ENCODE assay signal across 8 mouse cellular contexts in genomic region chr15:31601279-31601645, GRCm38 (mm10). TPM values are rescaled to one million over a fixed set of nuclear protein-coding genes. Genes with fewer than 3 reads are reported as not detected.
DNase-seq lines count a peak whose midpoint lies in the region; ATAC-seq and TF ChIP-seq lines count a peak whose summit lies in the region.

No protein-coding gene starts in this region.

- H3K4me3 ChIP-seq in left cerebral cortex, adult 2 months: peak overlapping the region; percentile 62
- H3K4me3 ChIP-seq in embryonic facial prominence, embryonic 12.5 days: peak overlapping the region; percentile 93
- peak overlapping the region; percentile 95 for H3K4me3 ChIP-seq in limb, embryonic 10.5 days
- H3K4me3 ChIP-seq in neural tube, embryonic 14.5 days (ENCODE audit: low read depth, low read length): peak overlapping the region; percentile 88

- peaks cover 11% of the 10 kb centered on the region for H3K36me3 ChIP-seq in embryonic facial prominence, embryonic 12.5 days
- H3K36me3 ChIP-seq in limb, embryonic 10.5 days: peaks cover 27% of the 10 kb centered on the region
- H3K36me3 ChIP-seq in neural tube, embryonic 14.5 days (ENCODE audit: control insufficient read depth, insufficient read depth, low read length): 0 out of 2 replicates have a peak, but pooled peaks cover 4% of the 10 kb centered on the region

- intact Hi-C loops in left cerebral cortex, adult 2 months (cut with DNase I): loop anchor here (5.0 kb wide), 2 partner anchors 641 to 1166 kb away; partner anchors contain the start of gene Sema5a
- intact Hi-C loops in left cerebral cortex, postnatal 25 days (cut with DNase I): no loop called here

- H3K27me3 ChIP-seq in embryonic facial prominence, embryonic 12.5 days: no peaks in the 10 kb centered on the region
- no peaks in the 10 kb centered on the region for H3K27me3 ChIP-seq in limb, embryonic 10.5 days (ENCODE audit: low read depth, poor library complexity, severe bottlenecking)
- no peaks in the 10 kb centered on the region for H3K27me3 ChIP-seq in neural tube, embryonic 14.5 days (ENCODE audit: control insufficient read depth, insufficient read depth, low read length)

- no peak for DNase-seq in left cerebral cortex, adult 2 months (ENCODE audit: extremely low spot score in 1 of 2, low spot score in 2 of 2)
- no peak for DNase-seq in left cerebral cortex, postnatal 25 days (ENCODE audit: low spot score in 2 of 2)
- no peak for DNase-seq in limb, embryonic 10.5 days (ENCODE audit: low spot score)
- DNase-seq in spleen, postnatal 14 days (ENCODE audit: low spot score in 2 of 2): no peak
- no peak for DNase-seq in spleen, adult 12 weeks (ENCODE audit: low spot score)
- no peak for DNase-seq in embryo, embryonic 10 days (ENCODE audit: low spot score)

- TF ChIP-seq CTCF in left cerebral cortex, adult 2 months (IDR thresholded peaks at IDR 0.05): no peak

- peak overlapping the region; percentile 97 for H3K9ac ChIP-seq in embryonic facial prominence, embryonic 12.5 days
- peak overlapping the region; percentile 86 for H3K9ac ChIP-seq in neural tube, embryonic 14.5 days (replicated peaks; ENCODE audit: low read depth, low read length)

- H3K4me1 ChIP-seq in embryonic facial prominence, embryonic 12.5 days: peaks cover 21% of the 10 kb centered on the region
- peaks cover 18% of the 10 kb centered on the region for H3K4me1 ChIP-seq in limb, embryonic 10.5 days
- H3K4me1 ChIP-seq in neural tube, embryonic 14.5 days (ENCODE audit: control insufficient read depth, insufficient read depth, low read length): peaks cover 26% of the 10 kb centered on the region

- no peaks in the 10 kb centered on the region for H3K9me3 ChIP-seq in embryonic facial prominence, embryonic 12.5 days
- no peaks in the 10 kb centered on the region for H3K9me3 ChIP-seq in limb, embryonic 10.5 days (replicated peaks)
- no peaks in the 10 kb centered on the region for H3K9me3 ChIP-seq in neural tube, embryonic 14.5 days (ENCODE audit: control insufficient read depth, low read length)

- WGBS in embryonic facial prominence, embryonic 12.5 days: under 1% methylated on average over 33 of the region's 33 CpGs
- WGBS in limb, embryonic 10.5 days: under 1% methylated on average over 33 of the region's 33 CpGs
- under 1% methylated on average over 33 of the region's 33 CpGs for WGBS in neural tube, embryonic 14.5 days

- peak; percentile 75 for ATAC-seq in embryonic facial prominence, embryonic 12.5 days (ENCODE audit: insufficient number of reproducible peaks, insufficient read depth, low FRiP score, low TSS enrichment)
- ATAC-seq in neural tube, embryonic 14.5 days (ENCODE audit: low read depth): peak; percentile 76

- H3K27ac ChIP-seq in left cerebral cortex, adult 2 months: peak overlapping the region; percentile 94
- peak overlapping the region; percentile 94 for H3K27ac ChIP-seq in embryonic facial prominence, embryonic 12.5 days
- H3K27ac ChIP-seq in limb, embryonic 10.5 days: peak overlapping the region; percentile 98
- H3K27ac ChIP-seq in neural tube, embryonic 14.5 days (ENCODE audit: low read depth, low read length): peak overlapping the region; percentile 94

- peak overlapping the region; percentile 95 for H3K4me2 ChIP-seq in embryonic facial prominence, embryonic 12.5 days (replicated peaks)
- peak overlapping the region; percentile 93 for H3K4me2 ChIP-seq in neural tube, embryonic 14.5 days (ENCODE audit: low read depth, low read length)

RNA-seq across cellular contexts. Expression of gene Cct5, which starts 0.3 kb away (rescaled TPM):
- total RNA-seq in left cerebral cortex, adult 2 months (2021): 100 to 1,000 TPM; 173 to 182 TPM
- 100 to 1,000 TPM; 183 to 197 TPM for total RNA-seq in left cerebral cortex, postnatal 25 days (2021)
- polyA plus RNA-seq in embryonic facial prominence, embryonic 12.5 days (2016; fragmentation: Nextera tagmentation; extraction: Ambion mirVana): 600 and 614 TPM in 2 replicates
- 754 and 870 TPM in 2 replicates for polyA plus RNA-seq in limb, embryonic 10.5 days (2016; fragmentation: Nextera tagmentation; extraction: Ambion mirVana)
- polyA plus RNA-seq in neural tube, embryonic 14.5 days (2014; fragmentation: Nextera tagmentation; extraction: Ambion mirVana): 498 and 536 TPM in 2 replicates

RNA-seq across cellular contexts. Expression of gene Fam173b, which starts 0.4 kb away (rescaled TPM):
- 10 to 100 TPM; 11.3 to 12.1 TPM for total RNA-seq in left cerebral cortex, adult 2 months (2021)
- 10 to 100 TPM; 11.4 to 11.8 TPM for total RNA-seq in left cerebral cortex, postnatal 25 days (2021)
- polyA plus RNA-seq in embryonic facial prominence, embryonic 12.5 days (2016; fragmentation: Nextera tagmentation; extraction: Ambion mirVana): 11.9 and 12.5 TPM in 2 replicates
- polyA plus RNA-seq in limb, embryonic 10.5 days (2016; fragmentation: Nextera tagmentation; extraction: Ambion mirVana): 13.7 and 14.7 TPM in 2 replicates
- polyA plus RNA-seq in neural tube, embryonic 14.5 days (2014; fragmentation: Nextera tagmentation; extraction: Ambion mirVana): 10.2 and 12.2 TPM in 2 replicates

RNA-seq across cellular contexts. Expression of gene Cmbl, which starts 36.1 kb away (rescaled TPM):
- total RNA-seq in left cerebral cortex, adult 2 months (2021): 10 to 100 TPM; 15.7 to 17.9 TPM
- 10 to 100 TPM; 14.5 to 16.3 TPM for total RNA-seq in left cerebral cortex, postnatal 25 days (2021)
- 2.1 and 2.2 TPM in 2 replicates for polyA plus RNA-seq in embryonic facial prominence, embryonic 12.5 days (2016; fragmentation: Nextera tagmentation; extraction: Ambion mirVana)
- polyA plus RNA-seq in limb, embryonic 10.5 days (2016; fragmentation: Nextera tagmentation; extraction: Ambion mirVana): 0.98 and 2.0 TPM in 2 replicates
- 1.7 and 5.6 TPM in 2 replicates for polyA plus RNA-seq in neural tube, embryonic 14.5 days (2014; fragmentation: Nextera tagmentation; extraction: Ambion mirVana)
